In the genomic region with DNA sequence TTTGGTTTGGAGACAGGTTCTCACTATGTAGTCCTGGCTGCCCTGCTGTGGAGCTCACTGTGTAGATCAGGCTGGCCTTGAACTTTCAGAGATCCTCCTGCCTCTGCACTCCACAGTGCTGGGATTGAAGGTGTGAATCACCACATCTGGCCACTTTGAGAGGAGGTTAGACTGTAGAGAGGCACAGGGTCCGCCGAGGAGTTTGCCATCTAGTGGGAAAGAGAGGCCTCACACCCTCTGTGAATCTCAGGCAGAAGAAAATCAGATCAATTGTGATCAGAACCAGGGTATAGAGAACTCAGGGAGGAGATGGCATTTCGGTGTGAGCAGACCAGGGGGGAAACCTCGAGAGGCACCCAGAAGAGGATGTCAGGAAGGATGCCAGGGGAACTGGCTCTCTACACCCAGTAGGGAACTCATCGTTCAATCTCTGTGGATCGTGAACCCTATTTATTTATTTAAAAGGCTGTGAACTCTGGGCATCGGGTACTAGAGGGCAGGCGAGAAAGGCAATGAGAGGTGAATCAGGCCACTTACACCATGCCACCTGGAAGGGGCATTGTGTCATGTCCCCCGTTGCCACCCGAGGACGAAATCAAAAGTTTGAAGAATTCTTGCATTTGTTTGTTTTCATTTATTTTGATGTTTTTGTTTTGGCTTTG, we compare ENCODE assay signal across 10 mouse cellular contexts. TPM values are rescaled to one million over a fixed set of nuclear protein-coding genes. Genes with fewer than 3 reads are reported as not detected.
DNase-seq lines count a peak whose midpoint lies in the region; ATAC-seq lines count a peak whose summit lies in the region.
"Had no signal": no experiment of that assay in that cellular context is flagged by ENCODE, and none has a peak within 500 bp of the region (broad histone marks: within the 10 kb centered on the region; RNA-seq: fewer than 3 reads in every experiment).

No protein-coding gene starts in this region.

- H3K36me3 ChIP-seq in hindbrain, embryonic 11.5 days (ENCODE audit: control insufficient read depth, insufficient read depth, low read length): no peaks in the 10 kb centered on the region
- no peaks in the 10 kb centered on the region for H3K36me3 ChIP-seq in hindbrain, embryonic 16.5 days (ENCODE audit: control insufficient read depth, insufficient read depth, low read length)
- no peaks in the 10 kb centered on the region for H3K36me3 ChIP-seq in embryonic facial prominence, embryonic 11.5 days (replicated peaks; ENCODE audit: control insufficient read depth, insufficient read depth, low read depth, low read length)
- H3K36me3 ChIP-seq in forebrain, embryonic 14.5 days (ENCODE audit: control insufficient read depth, insufficient read depth, low read length): no peaks in the 10 kb centered on the region
- H3K36me3 ChIP-seq: hindbrain, embryonic 15.5 days; liver, embryonic 15.5 days had no signal

- ATAC-seq in hindbrain, embryonic 11.5 days (ENCODE audit: low FRiP score): no peak
- no peak for ATAC-seq in hindbrain, embryonic 16.5 days
- no peak for ATAC-seq in embryonic facial prominence, embryonic 11.5 days (replicated peaks; ENCODE audit: insufficient number of reproducible peaks, low FRiP score, low TSS enrichment, low read depth)
- no peak for ATAC-seq in forebrain, embryonic 14.5 days

- H3K27me3 ChIP-seq in hindbrain, embryonic 11.5 days (ENCODE audit: control insufficient read depth, insufficient read depth, low read length): peaks cover 30% of the 10 kb centered on the region
- H3K27me3 ChIP-seq in hindbrain, embryonic 16.5 days (replicated peaks; ENCODE audit: control insufficient read depth, insufficient read depth, low read length): peaks cover 38% of the 10 kb centered on the region
- H3K27me3 ChIP-seq in embryonic facial prominence, embryonic 11.5 days (ENCODE audit: control insufficient read depth, insufficient read depth, low read length): peaks cover 20% of the 10 kb centered on the region
- H3K27me3 ChIP-seq in forebrain, embryonic 14.5 days (replicated peaks; ENCODE audit: control insufficient read depth, insufficient read depth, low read length): peaks cover 38% of the 10 kb centered on the region

- 64% methylated on average over 11 of the region's 11 CpGs for WGBS in hindbrain, embryonic 11.5 days
- WGBS in hindbrain, embryonic 16.5 days: 68% methylated on average over 11 of the region's 11 CpGs
- WGBS in embryonic facial prominence, embryonic 11.5 days: 65% methylated on average over 11 of the region's 11 CpGs
- WGBS in forebrain, embryonic 14.5 days: 67% methylated on average over 11 of the region's 11 CpGs

- no peak overlapping the region for H3K27ac ChIP-seq in hindbrain, embryonic 11.5 days (ENCODE audit: low read depth, low read length)
- H3K27ac ChIP-seq in hindbrain, embryonic 16.5 days (ENCODE audit: low read depth, low read length): no peak overlapping the region
- no peak overlapping the region for H3K27ac ChIP-seq in embryonic facial prominence, embryonic 11.5 days (replicated peaks; ENCODE audit: low read depth, low read length)
- H3K27ac ChIP-seq in forebrain, embryonic 14.5 days (ENCODE audit: low read depth, low read length): no peak overlapping the region
- H3K27ac ChIP-seq: hindbrain, embryonic 15.5 days; liver, embryonic 15.5 days had no signal

- no peak overlapping the region for H3K9ac ChIP-seq in hindbrain, embryonic 11.5 days (ENCODE audit: low read depth, low read length)
- H3K9ac ChIP-seq in hindbrain, embryonic 16.5 days (ENCODE audit: low read depth, low read length): no peak overlapping the region
- no peak overlapping the region for H3K9ac ChIP-seq in embryonic facial prominence, embryonic 11.5 days (replicated peaks; ENCODE audit: low read length)
- no peak overlapping the region for H3K9ac ChIP-seq in forebrain, embryonic 14.5 days (ENCODE audit: low read length)
- H3K9ac ChIP-seq: hindbrain, embryonic 15.5 days; liver, embryonic 15.5 days had no signal

- no peak overlapping the region for H3K4me2 ChIP-seq in hindbrain, embryonic 11.5 days (replicated peaks; ENCODE audit: low read depth, low read length)
- no peak overlapping the region for H3K4me2 ChIP-seq in hindbrain, embryonic 16.5 days (ENCODE audit: low read length)
- H3K4me2 ChIP-seq in embryonic facial prominence, embryonic 11.5 days (ENCODE audit: low read depth, low read length): no peak overlapping the region
- H3K4me2 ChIP-seq in forebrain, embryonic 14.5 days (ENCODE audit: low read length): no peak overlapping the region
- H3K4me2 ChIP-seq: hindbrain, embryonic 15.5 days; liver, embryonic 15.5 days had no signal

- peaks cover 3% of the 10 kb centered on the region; the same call in 1 of the 2 replicates for H3K4me1 ChIP-seq in hindbrain, embryonic 11.5 days (replicated peaks; ENCODE audit: control insufficient read depth, insufficient read depth, low read length)
- H3K4me1 ChIP-seq in hindbrain, embryonic 16.5 days (ENCODE audit: control insufficient read depth, insufficient read depth, low read depth, low read length): peaks cover 11% of the 10 kb centered on the region
- peaks cover 4% of the 10 kb centered on the region; the same call in 1 of the 2 replicates for H3K4me1 ChIP-seq in embryonic facial prominence, embryonic 11.5 days (ENCODE audit: control insufficient read depth, insufficient read depth, low read length)
- H3K4me1 ChIP-seq in forebrain, embryonic 14.5 days (ENCODE audit: control insufficient read depth, insufficient read depth, low read length): 0 out of 2 replicates have a peak, but pooled peaks cover 3% of the 10 kb centered on the region

- H3K4me3 ChIP-seq in hindbrain, embryonic 11.5 days (ENCODE audit: low read depth, low read length): no peak overlapping the region
- no peak overlapping the region for H3K4me3 ChIP-seq in hindbrain, embryonic 16.5 days (ENCODE audit: low read length)
- no peak overlapping the region for H3K4me3 ChIP-seq in embryonic facial prominence, embryonic 11.5 days (ENCODE audit: low read depth, low read length)
- H3K4me3 ChIP-seq in forebrain, embryonic 14.5 days (ENCODE audit: low read depth, low read length): no peak overlapping the region
- H3K4me3 ChIP-seq: hindbrain, embryonic 15.5 days; liver, embryonic 15.5 days had no signal

- peak; percentile 24 for DNase-seq in hindbrain, embryonic 11.5 days (ENCODE audit: low spot score)
- peak; percentile 50 for DNase-seq in thymus, postnatal 4 days
- DNase-seq in thymus, postnatal 25 days: no peak
- peak; percentile 40 for DNase-seq in embryonic facial prominence, embryonic 11.5 days (ENCODE audit: low spot score)
- no peak for DNase-seq in spleen, postnatal 14 days (ENCODE audit: low spot score in 2 of 2)
- no peak for DNase-seq in urinary bladder, postnatal 4 days (ENCODE audit: low spot score in 2 of 2)
- DNase-seq in forebrain, embryonic 14.5 days (ENCODE audit: low spot score): no peak

- no peaks in the 10 kb centered on the region for H3K9me3 ChIP-seq in hindbrain, embryonic 11.5 days (ENCODE audit: control insufficient read depth, low read length)
- no peaks in the 10 kb centered on the region for H3K9me3 ChIP-seq in hindbrain, embryonic 16.5 days (ENCODE audit: control insufficient read depth, low read length)
- no peaks in the 10 kb centered on the region for H3K9me3 ChIP-seq in embryonic facial prominence, embryonic 11.5 days (replicated peaks; ENCODE audit: control insufficient read depth, low read length)
- H3K9me3 ChIP-seq in forebrain, embryonic 14.5 days (replicated peaks; ENCODE audit: control insufficient read depth, low read length): no peaks in the 10 kb centered on the region
- H3K9me3 ChIP-seq: hindbrain, embryonic 15.5 days; liver, embryonic 15.5 days had no signal

RNA-seq across cellular contexts. Expression of gene Mlxipl, which starts 14.4 kb away (rescaled TPM):
- polyA plus RNA-seq in hindbrain, embryonic 11.5 days (2014; fragmentation: Nextera tagmentation; extraction: Ambion mirVana): 1.2 and 1.6 TPM in 2 replicates
- polyA plus RNA-seq in hindbrain, embryonic 16.5 days (2015; fragmentation: Nextera tagmentation; extraction: Ambion mirVana): 0.66 and 0.84 TPM in 2 replicates
- polyA plus RNA-seq in embryonic facial prominence, embryonic 11.5 days (2014; fragmentation: Nextera tagmentation; extraction: Ambion mirVana): 1.9 and 3.7 TPM in 2 replicates
- polyA plus RNA-seq in forebrain, embryonic 14.5 days (2014; fragmentation: Nextera tagmentation; extraction: Ambion mirVana): 0.36 and 0.64 TPM in 2 replicates

RNA-seq across cellular contexts. Expression of gene Vps37d, which starts 26.1 kb away (rescaled TPM):
- 10.4 and 12.0 TPM in 2 replicates for polyA plus RNA-seq in hindbrain, embryonic 11.5 days (2014; fragmentation: Nextera tagmentation; extraction: Ambion mirVana)
- 29.4 and 29.8 TPM in 2 replicates for polyA plus RNA-seq in hindbrain, embryonic 16.5 days (2015; fragmentation: Nextera tagmentation; extraction: Ambion mirVana)
- polyA plus RNA-seq in embryonic facial prominence, embryonic 11.5 days (2014; fragmentation: Nextera tagmentation; extraction: Ambion mirVana): 7.1 and 9.1 TPM in 2 replicates
- 25.0 and 28.9 TPM in 2 replicates for polyA plus RNA-seq in forebrain, embryonic 14.5 days (2014; fragmentation: Nextera tagmentation; extraction: Ambion mirVana)

RNA-seq across cellular contexts. Expression of gene Bud23, which starts 39.4 kb away (rescaled TPM):
- polyA plus RNA-seq in hindbrain, embryonic 11.5 days (2014; fragmentation: Nextera tagmentation; extraction: Ambion mirVana): 113 and 118 TPM in 2 replicates
- 77.0 and 81.1 TPM in 2 replicates for polyA plus RNA-seq in hindbrain, embryonic 16.5 days (2015; fragmentation: Nextera tagmentation; extraction: Ambion mirVana)
- 136 and 146 TPM in 2 replicates for polyA plus RNA-seq in embryonic facial prominence, embryonic 11.5 days (2014; fragmentation: Nextera tagmentation; extraction: Ambion mirVana)
- 89.1 and 92.7 TPM in 2 replicates for polyA plus RNA-seq in forebrain, embryonic 14.5 days (2014; fragmentation: Nextera tagmentation; extraction: Ambion mirVana)

RNA-seq across cellular contexts. Expression of gene Dnajc30, which starts 40.1 kb away (rescaled TPM):
- polyA plus RNA-seq in hindbrain, embryonic 11.5 days (2014; fragmentation: Nextera tagmentation; extraction: Ambion mirVana): 26.2 and 29.2 TPM in 2 replicates
- 44.0 and 45.3 TPM in 2 replicates for polyA plus RNA-seq in hindbrain, embryonic 16.5 days (2015; fragmentation: Nextera tagmentation; extraction: Ambion mirVana)
- 29.3 and 30.8 TPM in 2 replicates for polyA plus RNA-seq in embryonic facial prominence, embryonic 11.5 days (2014; fragmentation: Nextera tagmentation; extraction: Ambion mirVana)
- polyA plus RNA-seq in forebrain, embryonic 14.5 days (2014; fragmentation: Nextera tagmentation; extraction: Ambion mirVana): 36.3 and 38.8 TPM in 2 replicates

RNA-seq across cellular contexts. Expression of gene Tbl2, which starts 45.3 kb away (rescaled TPM):
- 21.4 and 21.9 TPM in 2 replicates for polyA plus RNA-seq in hindbrain, embryonic 11.5 days (2014; fragmentation: Nextera tagmentation; extraction: Ambion mirVana)
- polyA plus RNA-seq in hindbrain, embryonic 16.5 days (2015; fragmentation: Nextera tagmentation; extraction: Ambion mirVana): 15.0 and 17.2 TPM in 2 replicates
- polyA plus RNA-seq in embryonic facial prominence, embryonic 11.5 days (2014; fragmentation: Nextera tagmentation; extraction: Ambion mirVana): 20.0 and 20.8 TPM in 2 replicates
- polyA plus RNA-seq in forebrain, embryonic 14.5 days (2014; fragmentation: Nextera tagmentation; extraction: Ambion mirVana): 16.3 and 17.4 TPM in 2 replicates

Comparison
In these comparisons a context has a peak if more than half of its experiments do, and no peak if none do; other contexts are left out.
1. DNase-seq: peak in hindbrain, embryonic 11.5 days (single experiment), thymus, postnatal 4 days (single experiment) and embryonic facial prominence, embryonic 11.5 days (single experiment); none in thymus, postnatal 25 days (single experiment), spleen, postnatal 14 days (0 of 2), urinary bladder, postnatal 4 days (0 of 2) and forebrain, embryonic 14.5 days (single experiment).